Mouse (Mus musculus): ENCODE results near the gene Otud7a. TPM values are rescaled to one million over a fixed set of nuclear protein-coding genes. Genes with fewer than 3 reads are reported as not detected.

Otud7a gene
- total and polyA plus RNA-seq, 2 experiments from 2014 or later = not detected

- no peaks in the 10 kb centered on the region for H3K36me3 ChIP-seq (replicated peaks; ENCODE audit: control insufficient read depth, insufficient read depth, low read length)
- no peak overlapping the region for H3K9ac ChIP-seq (replicated peaks; ENCODE audit: low read depth, low read length)
- peaks cover 69% of the 10 kb centered on the region for H3K27me3 ChIP-seq (ENCODE audit: control insufficient read depth, insufficient read depth, low read length)
- no peak overlapping the region for H3K4me2 ChIP-seq (ENCODE audit: low read depth, low read length)
- 25% methylated on average over 5 of the region's 5 CpGs for WGBS
- no peak overlapping the region for H3K4me3 ChIP-seq (ENCODE audit: low read depth, low read length)
- ATAC-seq (ENCODE audit: insufficient read depth, low read depth) = no peak
- H3K4me1 ChIP-seq (ENCODE audit: control insufficient read depth, insufficient read depth) = peaks cover 12% of the 10 kb centered on the region
- no peak for TF ChIP-seq CTCF (IDR thresholded peaks at IDR 0.05; ENCODE audit: low read depth)
- no peak for TF ChIP-seq EP300 (IDR thresholded peaks at IDR 0.05; ENCODE audit: low read depth)
- no peaks in the 10 kb centered on the region for H3K9me3 ChIP-seq (replicated peaks; ENCODE audit: control insufficient read depth, low read length)
- no peak for DNase-seq (ENCODE audit: low spot score)
- H3K27ac ChIP-seq (ENCODE audit: low read depth) = no peak overlapping the region
These were observed 315.1 kb downstream of the Otud7a start for GRCm38 (mm10) chr7:63759606-63760005.

GRCm38 (mm10) chr7:63762529-63762928, 318.0 kb downstream of the Otud7a start:
- H3K4me3 ChIP-seq (ENCODE audit: low read depth, low read length) = no peak overlapping the region
- no peak overlapping the region for H3K9ac ChIP-seq (replicated peaks; ENCODE audit: low read depth, low read length)
- TF ChIP-seq CTCF (IDR thresholded peaks at IDR 0.05; ENCODE audit: low read depth) (no peak), EP300 (IDR thresholded peaks at IDR 0.05; ENCODE audit: low read depth) (no peak)
- no peak overlapping the region for H3K4me2 ChIP-seq (ENCODE audit: low read depth, low read length)
- ATAC-seq (ENCODE audit: insufficient read depth, low read depth) (no peak), DNase-seq (ENCODE audit: low spot score) (no peak)
- no peak overlapping the region for H3K27ac ChIP-seq (ENCODE audit: low read depth)
- no peaks in the 10 kb centered on the region for H3K36me3 ChIP-seq (replicated peaks; ENCODE audit: control insufficient read depth, insufficient read depth, low read length)
- H3K27me3 ChIP-seq (ENCODE audit: control insufficient read depth, insufficient read depth, low read length) = peaks cover 41% of the 10 kb centered on the region
- peaks cover 5% of the 10 kb centered on the region; the same call in 1 of the 2 replicates for H3K4me1 ChIP-seq (ENCODE audit: control insufficient read depth, insufficient read depth)
- no peaks in the 10 kb centered on the region for H3K9me3 ChIP-seq (replicated peaks; ENCODE audit: control insufficient read depth, low read length)
- WGBS = 78% methylated on average over 3 of the region's 3 CpGs

GRCm38 (mm10) chr7:63768398-63769029, 324.0 kb downstream of the Otud7a start:
- no peak for TF ChIP-seq EP300 (IDR thresholded peaks at IDR 0.05; ENCODE audit: low read depth)
- TF ChIP-seq CTCF (IDR thresholded peaks at IDR 0.05; ENCODE audit: low read depth) = no peak
- H3K36me3 ChIP-seq (replicated peaks; ENCODE audit: control insufficient read depth, insufficient read depth, low read length) = no peaks in the 10 kb centered on the region
- H3K9ac ChIP-seq (replicated peaks; ENCODE audit: low read depth, low read length) = no peak overlapping the region
- DNase-seq (ENCODE audit: low spot score) (no peak), ATAC-seq (ENCODE audit: insufficient read depth, low read depth) (no peak)
- 62% methylated on average over 5 of the region's 5 CpGs for WGBS
- H3K27me3 ChIP-seq (ENCODE audit: control insufficient read depth, insufficient read depth, low read length) = no peaks in the 10 kb centered on the region
- no peaks in the 10 kb centered on the region for H3K4me1 ChIP-seq (ENCODE audit: control insufficient read depth, insufficient read depth)
- no peak overlapping the region for H3K4me2 ChIP-seq (ENCODE audit: low read depth, low read length)
- H3K27ac ChIP-seq (ENCODE audit: low read depth) = no peak overlapping the region
- H3K9me3 ChIP-seq (replicated peaks; ENCODE audit: control insufficient read depth, low read length) = no peaks in the 10 kb centered on the region
- no peak overlapping the region for H3K4me3 ChIP-seq (ENCODE audit: low read depth, low read length)

- Histone ChIP-seq H3K4me2 (ENCODE audit: low read depth, low read length) (no peak overlapping the region), H3K36me3 (replicated peaks; ENCODE audit: control insufficient read depth, insufficient read depth, low read length) (no peaks in the 10 kb centered on the region), H3K9me3 (replicated peaks; ENCODE audit: control insufficient read depth, low read length) (no peaks in the 10 kb centered on the region), H3K4me3 (ENCODE audit: low read depth, low read length) (no peak overlapping the region), H3K4me1 (ENCODE audit: control insufficient read depth, insufficient read depth) (no peaks in the 10 kb centered on the region), H3K27ac (ENCODE audit: low read depth) (no peak overlapping the region), H3K9ac (replicated peaks; ENCODE audit: low read depth, low read length) (no peak overlapping the region), H3K27me3 (ENCODE audit: control insufficient read depth, insufficient read depth, low read length) (no peaks in the 10 kb centered on the region)
- WGBS = 93% methylated on average over 1 of the region's 1 CpGs
- DNase-seq (ENCODE audit: low spot score) = no peak
- no peak for TF ChIP-seq CTCF (IDR thresholded peaks at IDR 0.05; ENCODE audit: low read depth)
- no peak for TF ChIP-seq EP300 (IDR thresholded peaks at IDR 0.05; ENCODE audit: low read depth)
- ATAC-seq (ENCODE audit: insufficient read depth, low read depth) = no peak
These were observed 328.7 kb downstream of the Otud7a start for GRCm38 (mm10) chr7:63773268-63773667.

- Histone ChIP-seq H3K4me2 (ENCODE audit: low read depth, low read length) (no peak overlapping the region), H3K36me3 (replicated peaks; ENCODE audit: control insufficient read depth, insufficient read depth, low read length) (no peaks in the 10 kb centered on the region), H3K27ac (ENCODE audit: low read depth) (no peak overlapping the region), H3K27me3 (ENCODE audit: control insufficient read depth, insufficient read depth, low read length) (no peaks in the 10 kb centered on the region), H3K4me3 (ENCODE audit: low read depth, low read length) (no peak overlapping the region), H3K9me3 (replicated peaks; ENCODE audit: control insufficient read depth, low read length) (no peaks in the 10 kb centered on the region), H3K4me1 (ENCODE audit: control insufficient read depth, insufficient read depth) (no peaks in the 10 kb centered on the region), H3K9ac (replicated peaks; ENCODE audit: low read depth, low read length) (no peak overlapping the region)
- DNase-seq (ENCODE audit: low spot score) = no peak
- no peak for ATAC-seq (ENCODE audit: insufficient read depth, low read depth)
- 75% methylated on average over 1 of the region's 1 CpGs for WGBS
- TF ChIP-seq CTCF (IDR thresholded peaks at IDR 0.05; ENCODE audit: low read depth) = no peak
- TF ChIP-seq EP300 (IDR thresholded peaks at IDR 0.05; ENCODE audit: low read depth) = no peak
These were observed 329.7 kb downstream of the Otud7a start for GRCm38 (mm10) chr7:63774291-63774690.

- TF ChIP-seq CTCF (IDR thresholded peaks at IDR 0.05; ENCODE audit: low read depth) (no peak), EP300 (IDR thresholded peaks at IDR 0.05; ENCODE audit: low read depth) (no peak)
- WGBS = 73% methylated on average over 4 of the region's 4 CpGs
- no peaks in the 10 kb centered on the region for H3K27me3 ChIP-seq (ENCODE audit: control insufficient read depth, insufficient read depth, low read length)
- DNase-seq (ENCODE audit: low spot score) = no peak
- no peak overlapping the region for H3K9ac ChIP-seq (replicated peaks; ENCODE audit: low read depth, low read length)
- no peak for ATAC-seq (ENCODE audit: insufficient read depth, low read depth)
- H3K4me3 ChIP-seq (ENCODE audit: low read depth, low read length) = no peak overlapping the region
- H3K9me3 ChIP-seq (replicated peaks; ENCODE audit: control insufficient read depth, low read length) = no peaks in the 10 kb centered on the region
- H3K27ac ChIP-seq (ENCODE audit: low read depth) = no peak overlapping the region
- no peak overlapping the region for H3K4me2 ChIP-seq (ENCODE audit: low read depth, low read length)
- H3K4me1 ChIP-seq (ENCODE audit: control insufficient read depth, insufficient read depth) = no peaks in the 10 kb centered on the region
- H3K36me3 ChIP-seq (replicated peaks; ENCODE audit: control insufficient read depth, insufficient read depth, low read length) = no peaks in the 10 kb centered on the region
These were observed 332.8 kb downstream of the Otud7a start for GRCm38 (mm10) chr7:63777328-63777727.
